Mouse (Mus musculus) frontal cortex, postnatal 10 days (tissue): ENCODE results near the gene Ripor3.

Experiments
- DNase-seq, 2 experiments: peaks; one replicate each; pipeline ENCODE4 v3.0.0; 2022; ENCODE audit warnings: low spot score in 2 of 2, mixed read lengths in 1 of 2

The Ripor3 gene

DNA sequence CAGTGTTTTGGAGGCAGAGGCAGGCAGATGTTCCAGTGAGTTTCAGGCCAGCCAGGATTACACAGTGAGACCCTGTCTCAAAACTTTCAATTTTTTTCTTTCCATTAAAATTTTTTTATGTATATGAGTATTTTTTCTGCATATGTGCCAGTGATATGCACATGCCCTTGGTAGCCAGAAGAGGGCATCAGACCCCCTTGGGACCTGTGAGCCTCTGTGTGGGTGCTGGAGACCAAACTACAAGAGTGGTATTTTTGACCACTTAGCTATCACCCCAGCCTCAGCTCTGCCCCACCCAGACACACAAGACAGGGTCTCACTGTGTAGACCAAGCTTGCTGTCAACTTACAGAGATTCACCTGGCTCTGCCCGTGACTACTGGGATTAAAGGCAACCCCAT is 52.9 kb downstream of the Ripor3 start:
- DNase-seq: no peak

DNA sequence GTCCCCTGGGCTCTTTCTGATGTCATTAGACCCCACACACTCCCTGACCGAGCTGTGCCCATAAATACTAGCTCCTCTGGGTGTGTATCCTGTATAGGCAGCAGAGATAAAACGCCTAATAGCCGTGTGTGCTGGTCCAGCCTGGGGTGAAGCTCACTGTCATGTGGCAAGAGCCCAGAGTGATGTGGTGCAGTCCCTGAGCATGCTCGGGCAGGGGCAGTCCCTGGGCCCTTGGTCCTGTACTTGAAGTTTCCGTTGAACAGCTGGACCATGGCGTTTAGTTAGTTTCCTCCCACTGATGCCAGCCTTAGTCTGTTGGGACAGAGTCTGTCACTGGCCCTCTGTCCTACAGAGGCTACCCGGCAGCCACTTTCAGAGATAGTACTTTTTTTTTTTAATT is 55.5 kb downstream of the Ripor3 start:
- no peak for DNase-seq

DNA sequence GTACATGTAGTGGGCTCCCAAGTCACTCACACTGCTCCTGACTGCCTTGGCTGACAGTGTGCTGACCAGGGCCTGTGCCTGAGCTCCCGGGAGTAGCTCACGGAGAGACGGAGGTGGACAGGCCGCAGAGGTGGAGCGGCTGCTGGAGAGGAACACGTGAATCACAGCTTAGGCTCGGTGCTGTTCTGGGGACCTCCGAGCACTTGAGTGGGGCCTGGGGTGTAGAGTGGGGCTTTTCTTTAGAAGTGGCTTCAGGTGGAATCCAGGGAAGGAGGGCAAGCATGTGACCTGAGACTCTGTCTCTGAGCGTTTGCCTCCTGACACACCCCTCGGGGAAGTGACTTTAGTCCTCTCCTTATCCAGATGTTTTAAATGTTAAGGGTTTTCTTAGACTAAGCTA is 56.6 kb downstream of the Ripor3 start:
- DNase-seq: no peak

DNA sequence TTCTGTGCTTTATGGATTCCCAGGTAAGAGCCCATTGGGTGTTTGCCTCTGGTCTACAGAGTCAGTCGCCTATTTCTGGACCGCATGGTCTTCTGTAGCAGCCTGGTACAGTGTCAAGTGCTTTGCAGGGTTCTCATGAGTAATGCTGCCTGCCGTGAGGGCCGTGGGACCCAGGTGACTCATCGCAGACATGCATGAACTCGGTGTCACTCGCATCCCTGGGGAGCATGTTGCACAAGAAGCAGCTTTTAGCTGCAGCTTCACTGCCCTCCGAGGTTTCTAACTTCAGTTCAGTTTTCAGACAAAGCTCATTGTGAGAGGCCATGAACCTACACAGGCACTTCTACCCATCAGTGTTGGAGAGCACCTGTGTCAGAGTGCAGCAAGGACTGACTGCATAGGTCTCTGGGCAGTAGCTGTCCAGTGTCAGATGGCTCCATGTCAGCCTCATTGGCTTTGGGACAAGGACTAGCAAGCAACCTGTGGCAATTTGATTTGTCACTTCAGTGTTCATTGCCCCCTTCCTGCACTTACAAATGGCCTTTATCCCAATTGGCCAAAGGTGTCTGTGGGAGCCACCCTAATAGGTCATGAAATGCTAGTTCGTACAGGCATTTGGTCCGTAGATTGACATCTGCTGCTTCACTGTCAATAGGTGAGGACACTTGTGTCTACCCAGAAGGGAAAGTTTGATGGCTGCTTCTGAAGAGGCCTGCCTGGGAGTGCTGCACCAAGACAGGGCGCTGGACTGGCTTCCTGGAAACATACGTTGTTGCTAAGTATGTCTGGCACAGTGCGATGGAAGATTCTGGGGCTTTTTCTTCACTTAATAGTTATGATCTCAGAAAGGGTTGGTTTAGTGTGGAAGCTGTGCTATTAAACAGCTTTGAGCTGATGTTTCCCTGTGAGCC is 58.9 kb downstream of the Ripor3 start:
- no peak for DNase-seq

DNA sequence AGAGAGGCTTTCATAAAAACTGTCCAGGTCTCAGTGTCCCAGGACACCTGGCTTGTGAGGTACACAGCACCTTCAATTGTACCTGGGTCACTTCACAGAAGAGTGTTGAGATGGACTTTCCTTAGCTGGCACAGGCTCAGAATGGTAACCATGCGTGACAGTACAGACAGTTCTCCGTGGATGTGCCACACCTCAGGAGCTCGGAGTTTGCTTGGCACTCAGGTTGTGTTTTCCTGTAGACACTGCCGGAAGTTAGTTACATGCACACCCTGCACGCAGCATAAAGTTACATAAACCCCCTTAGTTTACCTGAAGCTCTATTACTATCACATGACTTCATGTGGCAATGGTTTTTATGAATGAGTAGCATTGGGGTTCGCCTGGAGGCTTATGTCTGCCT is 59.7 kb downstream of the Ripor3 start:
- no peak for DNase-seq

DNA sequence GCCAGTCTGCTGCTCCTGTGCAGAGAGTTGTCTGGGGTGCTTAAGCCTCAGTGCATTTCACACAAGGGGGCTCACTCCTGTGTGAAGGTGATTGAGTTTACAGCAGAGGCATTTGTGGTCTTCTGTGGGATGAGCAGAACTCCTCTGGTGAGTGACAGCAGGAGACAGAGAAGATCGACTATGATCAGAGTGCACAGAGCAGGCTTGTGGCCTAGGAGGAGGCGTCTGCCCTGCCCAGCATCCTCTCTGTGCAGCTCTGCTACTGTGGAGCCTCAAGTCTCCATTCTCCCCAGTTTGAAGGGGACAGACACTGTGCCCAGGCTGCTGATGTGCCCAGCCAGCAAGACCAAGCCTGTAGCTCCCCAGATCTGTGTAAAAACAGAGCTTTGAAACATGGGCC is 60.6 kb downstream of the Ripor3 start:
- no peak for DNase-seq

DNA sequence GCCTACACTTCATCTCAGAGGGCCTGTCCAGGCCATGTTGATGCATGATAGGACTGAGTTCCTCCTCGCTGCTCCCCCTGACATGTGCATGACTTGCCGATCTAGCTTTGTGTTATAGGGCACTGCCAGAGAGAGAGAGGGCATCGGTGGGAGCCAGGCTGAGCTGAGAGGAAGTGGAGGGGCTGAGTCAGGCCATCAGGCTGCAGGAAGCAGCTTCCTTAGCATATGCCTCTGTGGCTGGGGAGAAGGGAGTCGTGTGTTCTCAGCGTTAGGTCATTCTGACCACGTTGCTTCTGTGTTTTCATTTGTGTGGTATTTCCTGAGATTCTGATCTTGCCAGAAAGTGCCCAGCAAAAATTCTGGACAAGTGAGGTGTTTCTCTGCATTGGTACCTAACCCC is 61.2 kb downstream of the Ripor3 start:
- no peak for DNase-seq

DNA sequence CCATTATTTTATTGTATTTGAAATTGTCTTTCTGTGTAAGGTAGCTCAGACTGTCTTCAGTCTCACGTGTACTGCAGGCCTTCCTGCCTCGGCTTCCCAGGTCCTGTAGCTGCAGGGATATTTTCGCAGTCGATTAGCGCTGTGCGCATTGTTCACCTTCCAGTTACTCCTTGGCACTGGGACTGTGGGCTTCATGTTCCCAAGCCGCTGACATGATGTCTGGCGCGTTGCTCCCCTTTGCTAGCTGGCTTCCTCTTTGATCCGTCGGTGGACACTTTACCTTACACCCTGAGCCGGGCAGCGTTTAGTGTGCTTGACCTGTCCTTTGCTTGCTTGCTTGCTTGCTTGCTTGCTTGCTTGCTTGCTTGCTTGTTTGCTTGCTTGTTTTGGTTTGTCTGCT is 61.9 kb downstream of the Ripor3 start:
- no peak for DNase-seq

DNA sequence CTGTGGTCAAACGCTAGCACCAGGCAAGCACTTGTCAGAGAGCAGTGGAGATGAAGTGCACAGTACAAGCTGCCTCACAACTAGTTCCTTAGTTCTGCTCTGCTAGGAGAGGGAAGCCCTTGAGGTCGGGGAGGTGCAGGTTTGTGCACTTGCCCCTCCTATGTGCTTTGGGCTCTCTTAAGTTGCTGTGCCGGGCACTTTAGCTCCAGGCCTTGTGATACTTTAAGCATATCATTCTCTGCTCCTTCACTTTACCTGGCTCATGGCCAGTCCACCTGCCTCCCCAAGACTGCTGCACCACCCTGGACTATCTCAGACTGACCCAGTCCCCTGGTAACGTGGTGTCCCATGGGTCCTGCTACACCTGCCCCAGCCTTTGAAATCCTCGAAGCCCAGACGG is 62.4 kb downstream of the Ripor3 start:
- no peak for DNase-seq

DNA sequence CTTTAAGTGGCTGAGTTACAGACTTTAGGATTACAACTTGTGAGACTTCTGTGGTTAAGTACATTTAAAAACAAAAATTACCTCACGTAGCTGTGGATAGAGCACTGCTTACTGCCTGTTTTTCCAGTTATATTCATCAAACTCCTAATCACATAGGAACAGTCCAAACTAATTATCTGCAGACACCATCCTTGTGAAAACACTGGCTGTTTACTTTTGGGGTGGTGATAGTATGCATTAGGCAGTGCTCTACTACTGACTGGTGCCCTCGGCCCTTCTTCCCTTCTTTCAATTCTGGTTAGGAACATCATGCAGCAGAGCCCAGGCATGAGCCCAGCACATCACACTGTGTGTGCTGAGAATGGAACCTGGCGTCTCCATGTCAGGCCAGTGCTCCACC is 63.2 kb downstream of the Ripor3 start:
- DNase-seq: no peak

DNA sequence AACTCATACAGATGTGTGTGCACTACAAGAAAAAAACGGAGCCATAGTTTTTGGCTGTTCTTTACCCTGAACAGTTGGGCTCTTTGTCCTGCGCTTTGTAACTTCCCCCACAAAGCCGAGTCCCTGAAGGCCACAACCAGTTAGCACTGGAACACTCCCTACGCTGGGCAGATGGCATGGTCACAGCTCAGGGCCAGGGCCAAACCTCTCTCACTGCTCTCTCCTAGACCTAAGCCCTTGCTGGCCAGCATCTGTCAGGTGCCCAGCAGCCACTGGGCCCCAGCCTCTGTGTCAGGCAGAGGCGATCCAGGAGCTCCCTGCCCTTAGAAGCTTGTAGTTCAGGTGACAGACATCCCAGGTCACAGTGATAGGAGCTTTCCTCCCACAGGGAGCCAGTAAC is 65.0 kb downstream of the Ripor3 start:
- DNase-seq: no peak

DNA sequence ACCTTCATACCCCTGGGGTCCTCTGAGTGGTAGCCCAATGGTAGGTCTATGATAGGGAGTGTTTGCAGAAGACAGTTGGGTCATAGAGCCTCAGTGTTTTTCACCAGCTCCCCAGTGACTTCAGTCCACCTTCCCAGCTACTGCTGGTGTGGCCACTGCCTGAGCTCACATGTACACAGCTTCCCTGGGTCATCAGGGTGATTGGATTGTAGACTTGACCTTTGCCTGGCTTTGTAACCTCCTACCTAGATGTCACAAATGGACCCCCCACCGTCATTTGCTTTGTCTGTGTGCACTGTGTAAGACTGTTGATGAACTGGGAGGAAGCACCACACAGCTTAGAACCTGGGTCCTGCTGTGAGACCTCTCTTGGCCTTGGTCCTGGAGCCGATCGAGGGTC is 66.2 kb downstream of the Ripor3 start:
- DNase-seq: no peak

DNA sequence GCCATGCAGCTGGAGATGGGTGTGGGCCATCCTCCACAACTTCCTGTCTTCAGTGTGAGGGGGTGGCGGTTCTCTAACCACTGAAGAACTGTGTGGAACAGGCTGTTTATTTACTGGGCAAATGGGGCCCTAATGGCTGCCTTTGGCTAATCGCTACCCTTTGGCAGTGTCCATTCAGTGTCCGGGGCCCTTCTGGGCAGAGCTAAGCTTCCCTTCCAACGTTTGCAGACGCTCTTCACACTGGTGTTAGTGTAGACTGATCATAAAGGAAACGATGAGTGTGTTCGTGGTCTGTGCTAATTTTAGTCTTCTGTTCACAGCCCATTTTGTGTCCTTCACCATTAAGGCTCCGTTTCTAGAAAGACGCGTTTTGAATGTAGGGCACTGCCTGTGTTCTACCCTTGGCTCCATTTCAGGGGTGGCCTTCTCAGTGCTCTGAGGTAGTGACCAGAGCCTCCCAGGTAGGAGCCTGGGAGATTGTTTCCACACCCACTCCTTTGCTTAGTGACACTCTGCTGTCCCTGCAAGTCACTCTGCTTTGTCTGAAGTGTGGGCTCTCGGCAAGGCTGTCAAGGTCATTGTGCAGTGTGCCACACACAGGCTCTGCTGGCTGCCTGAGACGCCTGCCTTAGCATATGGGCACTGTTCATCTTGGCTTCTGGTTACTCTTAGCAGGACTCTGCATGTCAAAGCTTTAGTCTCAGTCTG is 67.3 kb downstream of the Ripor3 start:
- no peak for DNase-seq

DNA sequence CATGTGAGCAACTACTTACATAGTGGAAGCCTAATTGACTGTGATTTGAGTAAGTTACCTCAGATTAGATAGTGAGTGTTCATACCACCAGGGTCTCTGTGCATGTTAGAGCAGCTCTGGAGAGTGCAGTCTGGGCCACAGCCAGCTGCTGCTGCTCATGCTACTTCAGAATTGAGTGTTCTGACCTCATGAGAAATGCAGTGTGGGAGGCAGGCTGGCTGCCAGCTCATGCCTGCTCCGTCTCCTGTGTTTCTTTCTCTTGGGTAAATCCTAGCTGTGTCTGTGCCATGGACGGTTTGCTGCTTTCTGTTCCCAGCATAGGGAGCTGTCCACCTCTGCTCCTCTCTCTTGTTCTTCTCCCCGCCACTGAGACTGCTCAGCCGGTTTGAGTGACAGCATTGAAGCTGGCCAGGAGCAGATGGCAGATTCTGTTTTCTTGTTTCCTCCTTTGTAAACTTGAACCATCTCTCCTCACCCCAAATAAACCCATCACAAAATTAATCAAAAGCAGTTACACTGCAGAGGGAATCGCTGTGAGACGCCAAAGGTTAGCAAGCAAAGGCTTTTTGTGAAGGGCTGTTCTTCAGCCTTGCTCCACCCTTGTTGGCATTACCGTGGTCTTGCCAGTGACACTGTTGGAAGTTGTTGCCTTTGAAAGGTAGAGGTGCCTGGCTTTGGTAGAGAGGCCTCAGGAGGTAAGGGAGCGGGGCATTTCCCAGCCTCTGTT is 68.1 kb downstream of the Ripor3 start:
- peak; percentile 46 to 63 for DNase-seq

DNA sequence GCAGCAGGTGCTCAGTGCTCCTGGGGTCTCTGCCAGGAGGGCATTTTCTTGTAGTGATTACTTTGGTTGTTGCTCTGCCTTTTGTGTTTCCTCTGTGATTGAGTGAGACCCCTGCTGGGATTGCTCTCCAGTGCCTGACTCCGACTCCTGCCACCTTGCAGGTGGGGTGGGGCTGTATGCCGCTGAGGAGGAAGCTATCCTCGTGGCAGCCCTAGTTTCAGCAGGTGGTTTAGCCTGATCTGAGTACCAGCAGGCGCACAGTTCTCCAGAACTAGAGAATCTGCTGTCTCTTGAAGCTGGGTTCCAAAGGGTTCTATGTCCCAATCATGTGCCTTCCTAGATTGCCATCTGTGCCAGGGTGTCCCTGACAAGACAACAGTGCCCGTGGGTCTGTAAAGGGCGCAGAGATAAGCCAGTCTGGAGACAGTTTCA is 68.7 kb downstream of the Ripor3 start:
- no peak for DNase-seq

DNA sequence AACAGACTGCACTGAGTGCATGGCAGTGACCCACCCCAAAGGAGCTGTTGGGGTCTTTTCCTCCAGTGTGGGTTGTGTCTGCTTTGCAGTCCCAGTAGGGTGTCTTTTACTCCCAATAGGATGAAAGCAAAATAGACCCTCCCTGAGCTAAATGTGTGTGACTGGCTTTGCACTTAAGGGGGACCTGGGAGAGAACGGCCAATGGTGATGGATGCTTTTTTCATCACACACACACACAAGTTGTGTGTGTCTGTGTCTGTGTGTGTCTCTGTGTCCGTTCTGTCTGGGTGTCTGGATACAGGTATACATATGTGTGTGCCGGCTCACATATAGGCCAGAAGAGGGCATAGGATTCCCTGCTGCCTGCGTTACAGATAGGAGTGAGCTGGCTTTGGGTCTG is 69.1 kb downstream of the Ripor3 start:
- no peak for DNase-seq

DNA sequence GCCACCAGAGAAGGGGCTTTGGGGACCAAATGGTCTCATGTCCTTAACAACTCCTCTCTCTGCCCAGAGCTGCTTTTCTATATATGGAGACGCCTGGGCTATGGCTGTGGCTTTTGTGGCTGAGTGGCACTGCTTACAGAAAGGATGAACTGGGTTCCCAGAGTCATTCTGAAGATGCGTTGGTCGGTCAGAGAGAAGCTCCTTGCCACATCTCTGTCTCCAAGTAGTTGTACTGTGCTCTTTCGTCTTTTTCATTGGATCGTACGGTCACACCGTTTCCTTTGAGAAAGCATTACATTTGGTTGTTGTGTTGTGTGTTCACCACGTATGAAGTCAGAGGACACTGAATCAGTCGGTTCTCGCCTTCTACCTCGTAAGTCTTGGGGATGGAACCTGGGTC is 69.8 kb downstream of the Ripor3 start:
- no peak for DNase-seq

DNA sequence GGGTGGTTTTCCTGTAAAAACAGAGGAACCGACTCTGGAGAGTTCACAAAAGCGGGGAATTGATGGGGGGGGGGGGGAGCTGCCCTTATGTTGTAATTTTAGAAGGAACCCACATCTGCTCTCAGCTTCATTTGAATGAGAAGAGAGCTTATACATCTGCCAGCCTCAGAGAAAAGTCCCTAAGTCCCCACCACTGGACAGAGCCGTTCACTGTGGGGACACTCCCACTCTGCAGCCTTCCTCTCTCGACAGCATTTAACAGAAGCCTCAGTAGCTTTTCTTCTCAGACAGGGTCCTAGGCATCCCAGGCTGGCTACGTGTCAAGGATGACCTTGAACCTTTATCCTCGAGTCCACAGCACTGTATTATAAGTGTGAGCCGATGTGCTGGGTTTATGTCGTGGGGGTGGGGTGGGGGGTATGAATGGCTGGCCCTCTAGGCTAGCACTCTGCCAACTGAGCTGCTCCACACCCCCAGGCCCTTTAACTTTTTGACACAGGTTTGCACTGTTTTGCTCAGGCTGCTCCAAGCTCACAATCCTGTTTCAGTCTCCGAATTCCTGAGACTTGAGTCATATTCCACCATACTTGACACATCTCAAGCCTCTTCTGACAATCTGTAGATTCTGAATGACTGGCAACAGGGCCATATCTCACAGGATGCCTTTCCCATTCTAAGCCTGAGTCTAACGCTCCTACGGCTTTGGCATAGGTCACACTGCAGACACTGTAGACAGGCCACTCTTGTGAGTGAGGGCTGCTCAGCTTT is 70.6 kb downstream of the Ripor3 start:
- no peak for DNase-seq

DNA sequence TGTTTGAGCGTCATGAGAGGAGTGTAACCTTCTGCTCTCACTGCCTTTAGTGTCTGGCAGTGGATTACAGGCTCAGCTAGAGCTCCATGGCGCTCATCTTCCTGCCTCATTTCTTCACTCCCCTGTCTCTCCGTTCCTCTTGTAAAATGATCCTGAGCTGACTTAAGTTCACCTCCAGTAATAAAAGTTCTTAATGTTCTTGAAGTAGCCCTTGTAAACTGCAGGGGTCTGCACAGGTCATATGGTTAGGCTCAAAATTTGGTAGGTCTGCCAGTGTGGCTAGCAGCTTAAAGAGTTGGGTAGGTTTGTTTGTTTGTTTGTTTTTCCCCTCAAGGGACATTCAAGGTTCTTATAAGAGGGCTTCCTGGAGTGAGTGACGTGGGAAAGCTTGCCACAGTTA is 71.2 kb downstream of the Ripor3 start:
- DNase-seq: no peak

DNA sequence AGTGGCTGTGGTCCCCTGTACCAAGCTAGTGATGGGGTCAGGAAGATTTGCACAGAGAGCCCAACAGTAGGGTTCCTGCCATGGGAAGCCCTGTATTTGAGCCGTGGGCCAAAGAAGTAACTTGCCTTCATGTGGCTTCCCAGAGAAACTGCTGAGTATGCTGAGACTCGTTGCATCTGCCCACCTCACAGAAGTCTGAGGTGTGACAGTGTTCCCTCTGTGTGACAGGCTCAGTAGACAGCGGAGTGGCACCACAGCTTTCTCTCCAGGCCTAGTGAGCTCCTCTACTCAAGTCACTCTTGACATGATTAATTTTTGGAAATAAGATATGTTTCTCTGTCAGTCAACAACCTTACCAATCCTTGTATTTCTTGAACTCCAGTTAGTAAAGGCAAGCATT is 71.6 kb downstream of the Ripor3 start:
- DNase-seq: no peak

DNA sequence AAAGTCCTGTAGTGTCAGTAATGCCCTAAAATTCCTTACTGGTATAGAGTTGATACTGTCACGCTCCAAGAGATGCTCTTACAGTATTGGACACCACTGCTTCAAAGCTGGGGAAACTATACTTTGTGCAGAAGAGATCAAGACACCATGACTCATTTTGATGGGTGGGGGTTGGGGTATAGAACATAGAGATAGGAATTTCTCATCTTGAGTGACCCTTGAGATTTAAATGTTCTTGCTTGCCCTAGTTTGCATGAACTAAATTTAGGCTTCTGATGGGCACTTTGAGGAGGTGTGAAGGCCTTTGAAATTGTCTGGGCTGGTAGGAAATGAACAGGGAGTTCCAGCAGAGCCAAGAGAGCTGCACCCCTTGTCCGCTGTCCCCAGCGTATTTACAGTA is 74.5 kb downstream of the Ripor3 start:
- DNase-seq: no peak

DNA sequence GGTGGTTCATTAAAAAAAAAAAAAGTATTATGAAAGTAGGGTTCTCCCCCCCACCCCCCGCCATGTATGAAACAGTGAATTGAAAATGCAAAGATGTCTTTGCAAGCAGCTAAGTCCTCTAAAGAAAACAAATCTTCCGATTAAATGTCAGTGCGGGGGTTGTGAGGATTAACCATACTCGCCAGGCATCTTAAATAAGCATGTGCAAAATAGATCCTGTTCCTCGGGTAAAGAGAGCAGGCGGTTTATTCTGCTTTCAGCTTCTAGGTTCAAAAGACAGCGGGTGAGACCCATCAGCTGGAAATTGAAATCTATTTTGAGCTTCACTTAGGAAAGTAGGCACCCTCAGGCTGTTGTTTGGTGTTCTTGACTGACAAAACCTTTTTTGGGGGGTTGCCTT is 77.0 kb downstream of the Ripor3 start:
- no peak for DNase-seq
